Mouse (Mus musculus) frontal cortex, postnatal 10 days (tissue): ENCODE results near the gene Zfp839.
A peak's percentile ranks its signal among the peaks of the same experiment; 100 is the strongest.

Experiments used
- DNase-seq, 2 experiments: peaks; one replicate each; pipeline ENCODE4 v3.0.0; 2022; ENCODE audit warnings: low spot score in 2 of 2, mixed read lengths in 1 of 2

Zfp839 gene

GRCm38 (mm10) chr12:110850010-110850928 lies at the start of gene Zfp839:
Gene Zfp839, plus strand, starts transcription at chr12:110850253.
- peak; percentile 77 to 84 for DNase-seq

GRCm38 (mm10) chr12:110801876-110802464 lies 48.1 kb upstream of the Zfp839 start:
- no peak for DNase-seq

GRCm38 (mm10) chr12:110802674-110803297 lies 47.3 kb upstream of the Zfp839 start:
- DNase-seq, result no peak

- DNase-seq, result no peak
These were observed 45.8 kb upstream of the Zfp839 start for GRCm38 (mm10) chr12:110804261-110804660.

- DNase-seq, result no peak
These were observed 43.6 kb upstream of the Zfp839 start for GRCm38 (mm10) chr12:110806301-110806970.

GRCm38 (mm10) chr12:110808430-110808829 lies 41.6 kb upstream of the Zfp839 start:
- DNase-seq, result no peak

GRCm38 (mm10) chr12:110808848-110809247 lies 41.2 kb upstream of the Zfp839 start:
- DNase-seq, result no peak

- DNase-seq, result no peak
These were observed 36.9 kb upstream of the Zfp839 start for GRCm38 (mm10) chr12:110813132-110813531.

- DNase-seq, result no peak
These were observed 36.4 kb upstream of the Zfp839 start for GRCm38 (mm10) chr12:110813624-110814023.

GRCm38 (mm10) chr12:110814924-110815323 lies 35.1 kb upstream of the Zfp839 start:
- DNase-seq, result no peak

- DNase-seq, result no peak
These were observed 33.2 kb upstream of the Zfp839 start for GRCm38 (mm10) chr12:110816833-110817232.

GRCm38 (mm10) chr12:110819367-110819766 lies 30.7 kb upstream of the Zfp839 start:
- DNase-seq, result no peak

GRCm38 (mm10) chr12:110821787-110822186 lies 28.3 kb upstream of the Zfp839 start:
- DNase-seq, result no peak

- no peak for DNase-seq
These were observed 27.7 kb upstream of the Zfp839 start for GRCm38 (mm10) chr12:110822366-110822765.

GRCm38 (mm10) chr12:110828908-110829307 lies 21.1 kb upstream of the Zfp839 start:
- no peak for DNase-seq

- no peak for DNase-seq
These were observed 19.6 kb upstream of the Zfp839 start for GRCm38 (mm10) chr12:110830293-110831024.

GRCm38 (mm10) chr12:110835182-110835581 lies 14.9 kb upstream of the Zfp839 start:
- no peak for DNase-seq

GRCm38 (mm10) chr12:110836729-110837128 lies 13.3 kb upstream of the Zfp839 start:
- DNase-seq, result no peak

- DNase-seq, result no peak
These were observed 12.7 kb upstream of the Zfp839 start for GRCm38 (mm10) chr12:110837192-110837841.

- no peak for DNase-seq
These were observed 12.2 kb upstream of the Zfp839 start for GRCm38 (mm10) chr12:110837850-110838249.
